ENCODE assay signal across 11 mouse cellular contexts in genomic region chr2:33594181-33595084, GRCm38 (mm10). TPM values are rescaled to one million over a fixed set of nuclear protein-coding genes. Genes with fewer than 3 reads are reported as not detected.
DNase-seq lines count a peak whose midpoint lies in the region; ATAC-seq and TF ChIP-seq lines count a peak whose summit lies in the region.
"Had no signal": no experiment of that assay in that cellular context is flagged by ENCODE, and none has a peak within 500 bp of the region (broad histone marks: within the 10 kb centered on the region; RNA-seq: fewer than 3 reads in every experiment).

No protein-coding gene starts in this region.

- H3K9me3 ChIP-seq in kidney, embryonic 15.5 days (replicated peaks): no peaks in the 10 kb centered on the region
- no peaks in the 10 kb centered on the region for H3K9me3 ChIP-seq in E14TG2a.4 (ENCODE audit: low read length)
- H3K9me3 ChIP-seq: liver, embryonic 12.5 days had no signal

- peaks cover 26% of the 10 kb centered on the region for H3K27me3 ChIP-seq in kidney, embryonic 15.5 days
- H3K27me3 ChIP-seq in E14TG2a.4 (ENCODE audit: insufficient read depth, low read length): peaks cover 81% of the 10 kb centered on the region
- H3K27me3 ChIP-seq in thymus, adult 2 months (ENCODE audit: control insufficient read depth, insufficient read depth, low read length): no peaks in the 10 kb centered on the region

- no peak for DNase-seq in kidney, postnatal 10 days
- DNase-seq in fat pad, adult 2 months (ENCODE audit: extremely low read depth, low read depth, low spot score): peak; percentile 43
- peak; percentile 42 for DNase-seq in lung, postnatal 36 days
- DNase-seq in thymus, adult 2 months: no peak
- no peak for DNase-seq in c-Kit-positive CD71-positive TER-119-positive erythroid progenitor cells, embryonic 14.5 days (ENCODE audit: low spot score)
- DNase-seq: layer of hippocampus, adult 9-11 months had no signal

- H3K36me3 ChIP-seq in kidney, embryonic 15.5 days: no peaks in the 10 kb centered on the region
- H3K36me3 ChIP-seq in E14TG2a.4 (ENCODE audit: insufficient read depth, low read length): no peaks in the 10 kb centered on the region
- no peaks in the 10 kb centered on the region for H3K36me3 ChIP-seq in thymus, adult 2 months (ENCODE audit: control insufficient read depth, insufficient read depth, low read length)
- H3K36me3 ChIP-seq: liver, embryonic 12.5 days had no signal

- TF ChIP-seq POLR2A in thymus, adult 2 months (IDR thresholded peaks at IDR 0.05; ENCODE audit: control insufficient read depth, extremely low read depth, insufficient read depth, low read length, poor library complexity): no peak

- no peak overlapping the region for H3K4me2 ChIP-seq in kidney, embryonic 15.5 days
- H3K4me2 ChIP-seq: liver, embryonic 12.5 days had no signal

- H3K9ac ChIP-seq in kidney, embryonic 15.5 days: no peak overlapping the region
- H3K9ac ChIP-seq: liver, embryonic 12.5 days had no signal

- H3K27ac ChIP-seq in kidney, embryonic 15.5 days: 0 out of 2 replicates have a peak overlapping the region, but pooled peaks have one; percentile 7
- no peak overlapping the region for H3K27ac ChIP-seq in thymus, adult 2 months (ENCODE audit: control insufficient read depth, insufficient read depth, low read length)
- H3K27ac ChIP-seq: liver, embryonic 12.5 days had no signal

- H3K4me1 ChIP-seq in kidney, embryonic 15.5 days: peaks cover 42% of the 10 kb centered on the region
- H3K4me1 ChIP-seq in E14TG2a.4 (replicated peaks; ENCODE audit: low read depth, low read length): peaks cover 47% of the 10 kb centered on the region
- H3K4me1 ChIP-seq in thymus, adult 2 months (replicated peaks; ENCODE audit: control insufficient read depth, insufficient read depth, low read length): no peaks in the 10 kb centered on the region

- TF ChIP-seq CTCF in E14TG2a.4 (conservative IDR thresholded peaks at IDR 0.05; ENCODE audit: low read length): no peak
- no peak for TF ChIP-seq CTCF in thymus, adult 2 months (IDR thresholded peaks at IDR 0.05; ENCODE audit: borderline replicate concordance, control insufficient read depth, extremely low read depth, insufficient read depth, low read length, poor library complexity)

- 55% methylated on average over 9 of the region's 9 CpGs for WGBS in kidney, embryonic 15.5 days
- 85% methylated on average over 9 of the region's 9 CpGs for WGBS in thymus, adult 2 months

- ATAC-seq in kidney, embryonic 15.5 days (replicated peaks; ENCODE audit: low FRiP score): peak; percentile 20; the same call in 1 of the 2 replicates
- ATAC-seq: forebrain, embryonic 16.5 days; liver, embryonic 12.5 days had no signal

- H3K4me3 ChIP-seq in kidney, embryonic 15.5 days (replicated peaks): no peak overlapping the region
- H3K4me3 ChIP-seq in E14TG2a.4 (replicated peaks; ENCODE audit: low read length): 0 out of 2 replicates have a peak overlapping the region, but pooled peaks have one; percentile 7
- H3K4me3 ChIP-seq in thymus, adult 2 months (ENCODE audit: control insufficient read depth, insufficient read depth, low read length): no peak overlapping the region
- H3K4me3 ChIP-seq: liver, embryonic 12.5 days had no signal

RNA-seq across cellular contexts. Expression of gene Lmx1b, which starts 45.9 kb away (rescaled TPM):
- polyA plus RNA-seq in kidney, embryonic 15.5 days (2015; fragmentation: Nextera tagmentation; extraction: Ambion mirVana): 1.1 and 1.2 TPM in 2 replicates
- 0.04 and 0.10 TPM in 2 replicates for polyA plus RNA-seq in thymus, adult 2 months (2012; rRNA removed)
- polyA plus RNA-seq: forebrain, embryonic 16.5 days; gonadal fat pad, adult 2 months; liver, embryonic 12.5 days had no signal

Comparison
In these comparisons a context has a peak if more than half of its experiments do, and no peak if none do; other contexts are left out.
1. DNase-seq: peak in fat pad, adult 2 months (single experiment) and lung, postnatal 36 days (single experiment); none in kidney, postnatal 10 days (single experiment), thymus, adult 2 months (single experiment) and c-Kit-positive CD71-positive TER-119-positive erythroid progenitor cells, embryonic 14.5 days (single experiment).